Mouse (Mus musculus) neural tube, embryonic 14.5 days (tissue): Measurements from ENCODE around the gene Tcte1. TPM values are rescaled to one million over a fixed set of nuclear protein-coding genes. Genes with fewer than 3 reads are reported as not detected.

ENCODE experiments used
- ATAC-seq: fragments of 200-750 bp; cut with Nextera tagmentation; 2 replicates; pipeline ENCODE4 v1.8.0; 2017; ENCODE audit warnings: low read depth, mild to moderate bottlenecking, moderate TSS enrichment, moderate library complexity
- H3K27ac ChIP-seq: fragments of 300-500 bp; sonication (generic); 2 replicates; pipeline ENCODE4 v1.5.1; 2014; ENCODE audit warnings: low read depth, mild to moderate bottlenecking, control low read depth, low read length, moderate library complexity, mixed read lengths
- H3K27me3 ChIP-seq: fragments of 300-500 bp; sonication (generic); 2 replicates; pipeline ENCODE4 v1.6.1; 2014; ENCODE audit warnings: low read length; ENCODE audit not compliant: control insufficient read depth, insufficient read depth
- H3K36me3 ChIP-seq: fragments of 300-500 bp; sonication (generic); 2 replicates; pipeline ENCODE4 v1.6.1; 2014; ENCODE audit warnings: low read length, mixed read lengths; ENCODE audit not compliant: control insufficient read depth, insufficient read depth
- H3K4me1 ChIP-seq: fragments of 300-500 bp; sonication (generic); 2 replicates; pipeline ENCODE4 v1.6.1; 2014; ENCODE audit warnings: low read length; ENCODE audit not compliant: control insufficient read depth, insufficient read depth
- H3K4me2 ChIP-seq: fragments of 300-500 bp; sonication (generic); 2 replicates; pipeline ENCODE4 v1.6.1; 2014; ENCODE audit warnings: mild to moderate bottlenecking, low read depth, low read length, control low read depth
- H3K4me3 ChIP-seq: fragments of 300-500 bp; sonication (generic); 2 replicates; pipeline ENCODE4 v1.5.1; 2014; ENCODE audit warnings: low read depth, low read length, control low read depth, mixed read lengths
- H3K9ac ChIP-seq: fragments of 300-500 bp; sonication (generic); replicated peaks from 2 replicates; pipeline ENCODE4 v1.6.1; 2014; ENCODE audit warnings: low read depth, mild to moderate bottlenecking, control low read depth, low read length, mixed read lengths
- H3K9me3 ChIP-seq: fragments of 300-500 bp; sonication (generic); 2 replicates; pipeline ENCODE4 v1.6.1; 2016; ENCODE audit warnings: low read length; ENCODE audit not compliant: control insufficient read depth
- WGBS: fragments of 180-500 bp; shearing (Covaris S2); extraction: QIAGEN DNeasy Blood & Tissue Kit; methylation state at CpG from one replicate; pipeline ENCODE4 v1.1.7; 2014; 5-methylcytosine and 5-hydroxymethylcytosine counted together
- polyA plus RNA-seq: library from polyadenylated mRNA; unstranded; fragments of >200 nt; fragmentation: Nextera tagmentation; extraction: Ambion mirVana; gene quantifications from 2 replicates; pipeline ENCODE4 v1.2.1, GENCODE M21; 2014

Gene Tcte1
- polyA plus RNA-seq, 1 experiment from 2014 or later = 4.2 TPM

- 34% methylated on average over 6 of the region's 6 CpGs for WGBS
- Histone ChIP-seq H3K9ac (no peak overlapping the region), H3K27ac (no peak overlapping the region), H3K36me3 (peaks cover 19% of the 10 kb centered on the region), H3K4me1 (peaks cover 13% of the 10 kb centered on the region), H3K27me3 (peaks cover 16% of the 10 kb centered on the region), H3K9me3 (no peaks in the 10 kb centered on the region), H3K4me3 (no peak overlapping the region), H3K4me2 (no peak overlapping the region)
- ATAC-seq = no peak
Observed at GRCm38 (mm10) chr17:45542129-45542528, 18.9 kb downstream of the Tcte1 start.

GRCm38 (mm10) chr17:45542705-45543104 lies 19.5 kb downstream of the Tcte1 start:
- 81% methylated on average over 2 of the region's 2 CpGs for WGBS
- Histone ChIP-seq H3K27me3 (peaks cover 19% of the 10 kb centered on the region), H3K9ac (no peak overlapping the region), H3K9me3 (no peaks in the 10 kb centered on the region), H3K36me3 (peaks cover 19% of the 10 kb centered on the region), H3K4me3 (no peak overlapping the region), H3K4me2 (no peak overlapping the region), H3K4me1 (peaks cover 14% of the 10 kb centered on the region), H3K27ac (no peak overlapping the region)
- ATAC-seq = no peak

DNA sequence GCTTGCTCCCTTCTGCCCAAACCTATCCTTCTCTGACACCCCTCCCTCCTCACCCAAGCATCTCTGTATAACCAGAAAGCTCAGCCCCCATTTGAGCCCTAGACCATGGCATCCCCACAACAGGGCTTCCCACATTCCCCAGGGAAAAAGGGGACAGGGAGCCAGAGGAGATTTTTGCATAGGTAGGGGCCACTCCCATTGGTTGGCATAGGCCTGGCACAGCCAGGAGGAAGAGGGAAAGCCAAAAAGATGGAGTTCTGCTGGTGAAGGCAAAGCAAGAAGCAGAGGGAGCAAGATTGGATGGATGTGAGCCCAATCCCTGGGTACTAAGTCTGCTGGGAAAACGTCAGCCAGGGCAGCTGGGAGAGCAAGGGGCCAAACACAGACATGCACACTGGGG lies 19.9 kb downstream of the Tcte1 start:
- H3K36me3 ChIP-seq = peaks cover 19% of the 10 kb centered on the region
- H3K27me3 ChIP-seq = peaks cover 19% of the 10 kb centered on the region
- no peak overlapping the region for H3K9ac ChIP-seq
- no peak overlapping the region for H3K4me3 ChIP-seq
- H3K9me3 ChIP-seq = no peaks in the 10 kb centered on the region
- no peak for ATAC-seq
- H3K4me2 ChIP-seq = no peak overlapping the region
- 38% methylated on average over 1 of the region's 1 CpGs for WGBS
- H3K4me1 ChIP-seq = peaks cover 18% of the 10 kb centered on the region
- no peak overlapping the region for H3K27ac ChIP-seq

- no peak overlapping the region for H3K9ac ChIP-seq
- H3K27ac ChIP-seq = no peak overlapping the region
- peaks cover 19% of the 10 kb centered on the region for H3K36me3 ChIP-seq
- H3K4me3 ChIP-seq = no peak overlapping the region
- no peak for ATAC-seq
- no peak overlapping the region for H3K4me2 ChIP-seq
- peaks cover 19% of the 10 kb centered on the region for H3K4me1 ChIP-seq
- H3K9me3 ChIP-seq = no peaks in the 10 kb centered on the region
- WGBS = 6% methylated on average over 24 of the region's 24 CpGs
- H3K27me3 ChIP-seq = peaks cover 19% of the 10 kb centered on the region
Observed at GRCm38 (mm10) chr17:45544001-45544872, 21.0 kb downstream of the Tcte1 start.

DNA sequence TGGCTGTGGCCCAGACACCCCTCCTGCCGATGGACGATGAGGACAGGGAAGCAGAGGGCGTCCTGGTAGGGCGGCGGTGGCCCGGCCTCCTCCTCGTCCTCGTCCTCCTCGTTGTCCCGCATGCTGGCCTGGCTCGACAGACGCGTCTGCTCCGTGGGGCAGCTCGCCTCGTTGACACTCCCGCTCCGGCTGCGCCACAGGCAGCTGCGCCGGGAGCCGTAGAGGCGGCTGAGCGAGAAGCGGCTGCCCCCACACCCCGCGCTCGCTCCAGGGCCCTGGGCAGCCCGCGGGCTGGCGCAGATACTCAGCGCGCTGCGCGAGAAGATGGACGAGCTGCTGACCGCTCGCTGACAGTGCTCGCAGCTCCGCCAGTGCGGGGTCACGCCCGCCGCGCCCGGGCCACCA lies 21.6 kb downstream of the Tcte1 start:
- Histone ChIP-seq H3K4me3 (peak overlapping the region; percentile 5; the same call in 1 of the 2 replicates), H3K4me2 (peak overlapping the region; percentile 27), H3K27ac (no peak overlapping the region), H3K36me3 (peaks cover 19% of the 10 kb centered on the region), H3K4me1 (peaks cover 21% of the 10 kb centered on the region), H3K9me3 (no peaks in the 10 kb centered on the region), H3K9ac (0 out of 2 replicates have a peak overlapping the region, but pooled peaks have one; percentile 25), H3K27me3 (peaks cover 19% of the 10 kb centered on the region)
- WGBS = 3% methylated on average over 45 of the region's 46 CpGs
- ATAC-seq = no peak

GRCm38 (mm10) chr17:45545278-45545961 lies 22.2 kb downstream of the Tcte1 start:
- Histone ChIP-seq H3K4me2 (peak overlapping the region; percentile 27), H3K9ac (0 out of 2 replicates have a peak overlapping the region, but pooled peaks have one; percentile 25), H3K36me3 (peaks cover 19% of the 10 kb centered on the region), H3K9me3 (no peaks in the 10 kb centered on the region), H3K27ac (no peak overlapping the region), H3K4me1 (peaks cover 21% of the 10 kb centered on the region), H3K27me3 (peaks cover 19% of the 10 kb centered on the region), H3K4me3 (peak overlapping the region; percentile 5; the same call in 1 of the 2 replicates)
- ATAC-seq = no peak
- WGBS = 11% methylated on average over 74 of the region's 74 CpGs

DNA sequence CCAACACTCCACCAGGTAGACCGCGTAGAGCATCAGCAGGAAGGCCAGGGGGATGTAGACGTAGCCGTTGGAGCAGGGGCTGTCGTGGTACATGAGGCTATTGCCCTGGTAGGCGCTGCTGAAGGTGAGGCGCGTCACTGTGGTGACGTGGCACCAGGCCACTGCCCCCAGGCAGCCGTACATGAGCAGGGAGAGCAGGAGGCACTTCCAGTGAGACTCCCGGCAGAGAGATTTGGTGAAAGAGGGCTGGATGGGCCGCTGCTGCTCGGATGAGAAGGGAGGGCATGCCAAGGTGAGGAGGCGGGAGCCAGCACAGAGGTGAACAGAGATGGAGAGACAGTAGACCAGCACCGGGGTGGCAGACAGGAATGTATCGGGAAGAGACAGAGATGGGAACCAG lies 23.7 kb downstream of the Tcte1 start:
- H3K9ac ChIP-seq = no peak overlapping the region

GRCm38 (mm10) chr17:45547461-45548190 lies 24.4 kb downstream of the Tcte1 start:
- no peak for ATAC-seq
- no peak overlapping the region for H3K9ac ChIP-seq
- H3K4me1 ChIP-seq = peaks cover 21% of the 10 kb centered on the region

More for the DNA sequence above, 23.7 kb downstream of the Tcte1 start:
- peaks cover 21% of the 10 kb centered on the region for H3K4me1 ChIP-seq
- H3K27ac ChIP-seq = no peak overlapping the region
- peaks cover 19% of the 10 kb centered on the region for H3K27me3 ChIP-seq
- 63% methylated on average over 16 of the region's 16 CpGs for WGBS
- peaks cover 19% of the 10 kb centered on the region for H3K36me3 ChIP-seq
- no peak overlapping the region for H3K4me2 ChIP-seq
- H3K9me3 ChIP-seq = no peaks in the 10 kb centered on the region
- no peak overlapping the region for H3K4me3 ChIP-seq
- no peak for ATAC-seq

More at GRCm38 (mm10) chr17:45547461-45548190, 24.4 kb downstream of the Tcte1 start:
- H3K9me3 ChIP-seq = no peaks in the 10 kb centered on the region
- WGBS = 84% methylated on average over 5 of the region's 5 CpGs
- peak overlapping the region; percentile 67 for H3K4me2 ChIP-seq
- H3K4me3 ChIP-seq = peak overlapping the region; percentile 78
- peaks cover 19% of the 10 kb centered on the region for H3K27me3 ChIP-seq
- peaks cover 19% of the 10 kb centered on the region for H3K36me3 ChIP-seq
- H3K27ac ChIP-seq = no peak overlapping the region
